Mouse (Mus musculus) liver, embryonic 14.5 days (tissue): ENCODE measurements around the gene Tmem135. TPM values are rescaled to one million over a fixed set of nuclear protein-coding genes. Genes with fewer than 3 reads are reported as not detected.

Source experiments
- ATAC-seq: fragments of 200-750 bp; cut with Nextera tagmentation; 2 replicates; pipeline ENCODE4 v1.8.0; 2017; ENCODE audit warnings: moderate number of reproducible peaks, mild to moderate bottlenecking, moderate library complexity; ENCODE audit not compliant: insufficient read depth
- DNase-seq, 3 experiments: peaks; one replicate each; pipeline ENCODE4 v3.0.0-alpha.2; 2012 to 2013; ENCODE audit warnings: low read depth in 3 of 3, low spot score in 3 of 3
- H3K27ac ChIP-seq: fragments of 300-500 bp; sonication (generic); 2 replicates; pipeline ENCODE4 v1.5.1; 2014; ENCODE audit warnings: moderate library complexity, mild to moderate bottlenecking, control low read depth, inconsistent platforms
- H3K27me3 ChIP-seq: fragments of 300-500 bp; sonication (generic); 2 replicates; pipeline ENCODE4 v1.6.1; 2014; ENCODE audit warnings: mild to moderate bottlenecking, low read length, moderate library complexity; ENCODE audit not compliant: control insufficient read depth, insufficient read depth
- H3K36me3 ChIP-seq: fragments of 300-500 bp; sonication (generic); replicated peaks from 2 replicates; pipeline ENCODE4 v1.6.1; 2014; ENCODE audit warnings: low read depth; ENCODE audit not compliant: control insufficient read depth, insufficient read depth
- H3K4me1 ChIP-seq, 2 experiments: fragments of 200-500 bp in 1 of 2; fragments of 300-500 bp in 1 of 2; sonication (generic) in 1 of 2; replicated peaks; 2 replicates each; pipeline ENCODE4 v1.6.1; 2012 to 2014; ENCODE audit warnings: antibody characterized with exemption in 1 of 2, inconsistent platforms in 1 of 2, low read length in 1 of 2; ENCODE audit not compliant: control insufficient read depth in 2 of 2, insufficient read depth in 2 of 2
- H3K4me2 ChIP-seq: fragments of 300-500 bp; sonication (generic); 2 replicates; pipeline ENCODE4 v1.6.1; 2014; ENCODE audit warnings: low read depth, mild to moderate bottlenecking, control low read depth, moderate library complexity
- H3K4me3 ChIP-seq, 2 experiments: fragments of 200-500 bp in 1 of 2; fragments of 300-500 bp in 1 of 2; sonication (generic) in 1 of 2; 2 replicates each; pipeline ENCODE4 v1.5.1; 2012 to 2014; ENCODE audit warnings: low read depth in 2 of 2, low read length in 2 of 2, mild to moderate bottlenecking in 2 of 2, control low read depth in 1 of 2, inconsistent platforms in 1 of 2, moderate library complexity in 1 of 2; ENCODE audit not compliant: insufficient read depth in 1 of 2
- H3K9ac ChIP-seq: fragments of 300-500 bp; sonication (generic); replicated peaks from 2 replicates; pipeline ENCODE4 v1.6.1; 2014; ENCODE audit warnings: mild to moderate bottlenecking, control low read depth, moderate library complexity
- H3K9me3 ChIP-seq: fragments of 300-500 bp; sonication (generic); 2 replicates; pipeline ENCODE4 v1.6.1; 2016; ENCODE audit warnings: low read length, mixed read lengths; ENCODE audit not compliant: control insufficient read depth
- CTCF ChIP-seq: IDR thresholded peaks from 2 replicates; pipeline ENCODE4 v1.5.1; 2016; ENCODE audit warnings: antibody characterized with exemption, low read depth, control low read depth
- EP300 ChIP-seq: IDR thresholded peaks from 2 replicates; pipeline ENCODE4 v1.6.1; 2016; ENCODE audit warnings: antibody characterized with exemption, low read depth
- WGBS: fragments of 180-500 bp; shearing (Covaris S2); extraction: QIAGEN DNeasy Blood & Tissue Kit; methylation state at CpG from one replicate; pipeline ENCODE4 v1.1.7; 2014; ENCODE audit not compliant: insufficient replicate concordance; 5-methylcytosine and 5-hydroxymethylcytosine counted together
- polyA plus RNA-seq, 2 experiments: library from polyadenylated mRNA; depleted of rRNA in 1 of 2; stranded (reverse) in 1 of 2; unstranded in 1 of 2; fragments of >200 nt; fragmentation: Nextera tagmentation in 1 of 2; extraction: Ambion mirVana in 1 of 2; gene quantifications; 2 replicates each; pipeline versions ENCODE4 v1.2.1 to v1.2.3; 2012 to 2014

Tmem135 gene
- polyA plus RNA-seq, 2 experiments = 5.4 to 12.7 TPM

DNA sequence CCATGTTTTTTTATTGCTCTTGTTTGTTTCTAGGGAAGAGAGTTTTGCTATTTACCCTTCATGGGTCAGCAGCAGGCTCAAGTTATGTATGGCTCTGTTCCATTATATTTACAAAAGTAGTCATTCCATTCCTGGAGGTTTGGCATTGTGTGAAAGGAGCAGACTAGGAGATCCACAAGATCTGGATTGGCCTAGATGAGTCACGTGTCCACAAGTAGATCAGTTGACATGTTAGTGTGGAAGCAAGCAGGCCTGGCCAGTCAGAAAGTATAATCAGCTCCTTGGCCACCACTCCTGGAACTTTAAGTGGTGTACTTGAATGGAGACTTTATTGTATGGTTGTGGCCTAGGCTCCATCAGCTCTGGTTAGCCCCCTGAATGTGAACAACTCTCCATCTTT is 25.3 kb upstream of the Tmem135 start:
- TF ChIP-seq CTCF = no peak
- no peak for TF ChIP-seq EP300
- 47% methylated on average over 1 of the region's 1 CpGs for WGBS
- Histone ChIP-seq H3K4me3 (no peak overlapping the region), H3K27ac (no peak overlapping the region), H3K9me3 (no peaks in the 10 kb centered on the region), H3K4me2 (no peak overlapping the region), H3K36me3 (no peaks in the 10 kb centered on the region), H3K27me3 (no peaks in the 10 kb centered on the region), H3K4me1 (peaks cover 0 to 9% of the 10 kb centered on the region in 2 experiments; a peak in 2 of 4 replicates), H3K9ac (no peak overlapping the region)
- DNase-seq (no peak), ATAC-seq (no peak)

DNA sequence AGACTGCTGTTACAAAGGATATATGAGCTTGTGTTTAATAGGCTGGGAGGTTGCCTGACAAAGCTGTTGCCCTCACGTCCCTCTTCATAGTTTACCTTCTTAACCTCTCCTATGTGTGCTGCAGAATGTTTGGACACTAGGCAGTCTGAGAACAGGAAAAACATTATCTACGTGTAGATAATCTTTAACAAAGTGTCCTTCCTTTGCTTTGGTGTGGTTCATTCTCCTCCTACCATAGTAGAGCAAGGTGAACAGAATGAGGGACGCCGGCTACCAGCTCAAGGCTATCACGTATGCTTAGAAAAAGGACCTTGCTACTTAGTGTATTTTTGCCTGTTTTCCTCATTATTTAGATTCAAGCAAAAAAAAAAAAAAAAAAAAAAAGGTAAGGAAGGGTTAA is 24.8 kb upstream of the Tmem135 start:
- ATAC-seq (no peak), DNase-seq (no peak)
- Histone ChIP-seq H3K4me3 (no peak overlapping the region), H3K27ac (no peak overlapping the region), H3K36me3 (no peaks in the 10 kb centered on the region), H3K9me3 (no peaks in the 10 kb centered on the region), H3K27me3 (no peaks in the 10 kb centered on the region), H3K4me2 (no peak overlapping the region), H3K4me1 (peaks cover 0 to 8% of the 10 kb centered on the region in 2 experiments; a peak in 2 of 4 replicates), H3K9ac (no peak overlapping the region)
- WGBS = 46% methylated on average over 5 of the region's 5 CpGs
- no peak for TF ChIP-seq EP300
- TF ChIP-seq CTCF = no peak

DNA sequence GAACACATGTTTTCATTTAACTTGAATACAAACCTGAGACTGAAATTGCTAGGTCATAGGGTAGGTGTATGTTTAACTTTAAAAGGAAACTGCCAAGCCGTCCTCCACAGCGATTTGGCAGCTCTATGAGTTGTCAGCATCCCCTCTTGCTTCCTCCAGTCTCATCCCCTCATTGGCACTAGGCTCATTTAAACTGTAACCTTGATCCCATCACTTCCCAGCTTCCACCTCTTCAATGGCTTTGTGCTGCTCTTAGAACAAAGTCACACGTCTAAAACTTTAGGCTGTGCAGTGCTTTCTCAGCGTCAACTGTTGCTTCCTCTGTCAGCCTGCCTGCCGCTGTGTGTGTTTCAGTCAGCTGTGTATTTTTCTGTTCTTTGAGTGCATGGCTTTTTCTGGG is 23.1 kb upstream of the Tmem135 start:
- peaks cover 0 to 5% of the 10 kb centered on the region in 2 experiments; a peak in 2 of 4 replicates for H3K4me1 ChIP-seq
- WGBS = 19% methylated on average over 5 of the region's 5 CpGs
- H3K9ac ChIP-seq = no peak overlapping the region
- no peak overlapping the region for H3K27ac ChIP-seq
- H3K4me3 ChIP-seq = no peak overlapping the region
- ATAC-seq (no peak), DNase-seq (no peak)
- no peak overlapping the region for H3K4me2 ChIP-seq
- no peaks in the 10 kb centered on the region for H3K36me3 ChIP-seq
- H3K27me3 ChIP-seq = no peaks in the 10 kb centered on the region
- H3K9me3 ChIP-seq = no peaks in the 10 kb centered on the region
- TF ChIP-seq EP300 = no peak
- TF ChIP-seq CTCF = no peak

DNA sequence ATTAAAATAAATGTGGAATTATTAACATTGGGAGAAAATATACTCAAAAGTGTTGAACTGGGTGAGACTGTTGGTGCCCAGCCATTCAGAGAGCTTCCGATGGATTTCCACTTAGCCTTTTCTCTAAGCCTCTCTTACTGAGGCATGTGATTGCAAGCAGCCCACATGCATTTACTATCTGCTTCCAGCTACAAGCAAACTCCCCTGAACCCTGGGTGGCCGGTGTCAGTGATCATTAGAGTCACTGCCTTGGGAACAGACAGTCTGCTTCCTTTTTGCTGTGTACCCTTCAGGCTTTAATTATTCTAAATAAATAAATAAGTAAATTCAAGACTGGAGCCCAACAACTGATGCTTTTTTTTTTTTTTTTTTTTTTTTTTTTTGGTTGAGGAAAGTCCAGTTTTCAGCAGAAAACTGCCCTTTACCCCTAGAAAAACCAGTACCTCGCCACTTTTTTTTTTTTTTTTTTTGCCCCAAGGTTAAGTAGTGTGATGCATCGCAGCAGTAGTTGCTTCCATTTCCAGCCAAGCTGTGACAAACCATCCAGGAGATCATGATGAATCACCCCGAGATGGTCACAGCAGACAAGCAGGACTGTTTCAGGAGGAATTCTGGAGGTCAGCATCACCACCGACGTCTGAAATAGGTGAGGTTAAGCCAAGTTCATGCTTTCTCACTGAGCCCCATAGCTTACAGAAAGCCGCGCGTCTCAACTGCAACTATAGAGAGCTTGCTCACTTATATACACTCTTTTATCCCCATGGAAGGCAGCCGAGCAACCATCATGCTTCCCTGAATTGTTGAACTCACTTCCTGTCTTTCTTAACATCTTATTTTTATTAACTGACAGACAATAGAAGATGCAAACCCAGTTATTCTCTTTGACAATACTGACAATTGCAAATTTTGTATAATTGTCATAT is 22.0 kb upstream of the Tmem135 start:
- 45% methylated on average over 11 of the region's 11 CpGs for WGBS
- no peak for ATAC-seq
- H3K9me3 ChIP-seq = no peaks in the 10 kb centered on the region
- DNase-seq = no peak
- H3K36me3 ChIP-seq = no peaks in the 10 kb centered on the region
- no peak overlapping the region for H3K27ac ChIP-seq
- no peak for TF ChIP-seq EP300
- H3K9ac ChIP-seq = no peak overlapping the region
- H3K4me3 ChIP-seq = no peak overlapping the region
- no peaks in the 10 kb centered on the region for H3K27me3 ChIP-seq
- H3K4me1 ChIP-seq = peaks cover 0 to 5% of the 10 kb centered on the region in 2 experiments; a peak in 2 of 4 replicates
- H3K4me2 ChIP-seq = no peak overlapping the region

DNA sequence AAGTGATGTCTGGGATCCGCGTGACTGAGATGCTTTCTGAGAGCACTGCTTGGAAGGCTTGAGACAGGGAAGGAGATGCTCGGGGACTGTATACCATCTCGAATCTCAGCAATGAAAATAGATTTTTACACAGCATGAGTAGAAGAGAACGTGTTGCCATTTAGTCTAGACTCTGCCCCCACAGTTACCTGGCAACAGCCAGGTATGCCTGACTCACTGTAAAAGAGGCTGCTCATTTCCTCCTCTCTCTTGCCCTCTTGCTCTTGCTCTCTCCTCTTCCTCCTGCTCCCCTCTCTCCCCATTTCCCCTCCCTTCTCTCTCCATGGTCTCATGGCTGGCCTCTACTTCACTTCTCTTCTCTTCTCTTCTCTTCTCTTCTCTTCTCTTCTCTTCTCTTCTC is 20.6 kb upstream of the Tmem135 start:
- Histone ChIP-seq H3K9ac (no peak overlapping the region), H3K4me1 (peaks cover 0 to 5% of the 10 kb centered on the region in 2 experiments; a peak in 2 of 4 replicates), H3K9me3 (no peaks in the 10 kb centered on the region), H3K27me3 (no peaks in the 10 kb centered on the region), H3K27ac (no peak overlapping the region), H3K4me2 (no peak overlapping the region), H3K36me3 (no peaks in the 10 kb centered on the region), H3K4me3 (no peak overlapping the region)
- ATAC-seq (no peak), DNase-seq (no peak)
- TF ChIP-seq CTCF = no peak
- no peak for TF ChIP-seq EP300
- WGBS = 64% methylated on average over 5 of the region's 5 CpGs
